Mouse (Mus musculus) hindbrain, embryonic 14.5 days (tissue): ENCODE measurements around the gene Gm21680. TPM values are rescaled to one million over a fixed set of nuclear protein-coding genes. Genes with fewer than 3 reads are reported as not detected.
"Not testable (repeated sequence)": the region's sequence is repeated elsewhere in the genome, so short reads cannot be mapped to it uniquely, and the experiment has no call there.

Experiments
- ATAC-seq: fragments of 200-750 bp; cut with Nextera tagmentation; 2 replicates; pipeline ENCODE4 v1.8.0; 2017; ENCODE audit warnings: moderate number of reproducible peaks, mild to moderate bottlenecking, moderate TSS enrichment, moderate library complexity; ENCODE audit not compliant: low FRiP score
- DNase-seq: peaks from one replicate; pipeline ENCODE4 v3.0.0-alpha.2; 2015; ENCODE audit warnings: low spot score
- H3K27ac ChIP-seq: fragments of 300-500 bp; sonication (generic); 2 replicates; pipeline ENCODE4 v1.5.1; 2014; ENCODE audit warnings: mild to moderate bottlenecking, moderate library complexity
- H3K27me3 ChIP-seq: fragments of 300-500 bp; sonication (generic); 2 replicates; pipeline ENCODE4 v1.6.1; 2014; ENCODE audit warnings: mild to moderate bottlenecking, low read length, mixed read lengths; ENCODE audit not compliant: control insufficient read depth, insufficient read depth
- H3K36me3 ChIP-seq: fragments of 300-500 bp; sonication (generic); replicated peaks from 2 replicates; pipeline ENCODE4 v1.6.1; 2014; ENCODE audit not compliant: control insufficient read depth, insufficient read depth
- H3K4me1 ChIP-seq: fragments of 300-500 bp; sonication (generic); replicated peaks from 2 replicates; pipeline ENCODE4 v1.6.1; 2014; ENCODE audit warnings: antibody characterized with exemption, low read length, mixed read lengths; ENCODE audit not compliant: control insufficient read depth, insufficient read depth
- H3K4me2 ChIP-seq: fragments of 300-500 bp; sonication (generic); replicated peaks from 2 replicates; pipeline ENCODE4 v1.6.1; 2014; ENCODE audit warnings: mild to moderate bottlenecking, moderate library complexity
- H3K4me3 ChIP-seq: fragments of 300-500 bp; sonication (generic); replicated peaks from 2 replicates; pipeline ENCODE4 v1.5.1; 2014; ENCODE audit warnings: mild to moderate bottlenecking, low read length
- H3K9ac ChIP-seq: fragments of 300-500 bp; sonication (generic); 2 replicates; pipeline ENCODE4 v1.6.1; 2014
- H3K9me3 ChIP-seq: fragments of 300-500 bp; sonication (generic); 2 replicates; pipeline ENCODE4 v1.6.1; 2016; ENCODE audit warnings: low read length; ENCODE audit not compliant: control insufficient read depth
- WGBS: fragments of 180-500 bp; shearing (Covaris S2); extraction: QIAGEN DNeasy Blood & Tissue Kit; methylation state at CpG from one replicate; pipeline ENCODE4 v1.1.7; 2014; 5-methylcytosine and 5-hydroxymethylcytosine counted together
- polyA plus RNA-seq: library from polyadenylated mRNA; unstranded; fragments of >200 nt; fragmentation: Nextera tagmentation; extraction: Ambion mirVana; gene quantifications from 2 replicates; pipeline ENCODE4 v1.2.1, GENCODE M21; 2014

Gene Gm21680
- polyA plus RNA-seq, 1 experiment from 2014 or later, result 0.31 TPM

DNA sequence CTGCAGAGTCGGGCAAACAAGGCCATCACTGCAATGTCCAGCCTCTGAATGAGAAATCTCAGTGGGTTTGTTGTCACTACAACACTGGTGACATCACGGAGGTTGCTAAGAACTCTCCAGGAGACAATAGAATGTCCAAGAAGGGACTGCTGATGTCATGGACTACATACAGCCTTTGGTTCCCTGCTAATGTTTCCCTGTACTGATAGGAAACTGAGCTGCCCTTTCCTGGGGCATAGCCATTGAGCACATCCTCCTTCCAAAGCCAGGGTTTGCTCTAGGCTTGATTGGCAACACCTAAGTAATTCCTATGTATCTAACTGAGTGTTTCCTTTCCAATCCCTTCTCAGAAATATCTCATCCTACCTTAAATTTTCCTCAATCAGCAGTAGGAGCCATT lies 30.2 kb downstream of the Gm21680 start, which contains the start of gene Gm21663:
Gene Gm21663 (minus strand): TSS at position 101 of the 400 bp plus-strand sequence.
- DNase-seq, H3K27ac ChIP-seq, H3K4me1 ChIP-seq, H3K9me3 ChIP-seq, H3K27me3 ChIP-seq, H3K4me2 ChIP-seq, H3K9ac ChIP-seq, H3K4me3 ChIP-seq, H3K36me3 ChIP-seq, ATAC-seq: not testable (repeated sequence)
- 55% methylated on average over 2 of the region's 2 CpGs for WGBS

Other genes with a start within 250 kb of the Gm21680 start
- 37.8 and 39.5 TPM in 2 replicates for gene Actr3b, start 212.7 kb downstream of the Gm21680 start, polyA plus RNA-seq
- 0.18 TPM in 1 of 2 replicates, not detected in the other for gene Gm21663, start 30.3 kb downstream of the Gm21680 start, polyA plus RNA-seq
- 0.10 and 0.32 TPM in 2 replicates for gene Gm21671, start 18.2 kb downstream of the Gm21680 start, polyA plus RNA-seq
- 0.41 TPM in 1 of 2 replicates, not detected in the other for gene Gm21698, start 16.0 kb upstream of the Gm21680 start, polyA plus RNA-seq
- gene Gm1979, start 32.1 kb upstream of the Gm21680 start, polyA plus RNA-seq, result 0.29 and 0.37 TPM in 2 replicates
- gene Gm5862, start 50.3 kb upstream of the Gm21680 start, polyA plus RNA-seq, result 0.12 TPM in 1 of 2 replicates, not detected in the other
- gene Speer4a, start 66.9 kb upstream of the Gm21680 start, polyA plus RNA-seq, result 0.20 and 0.29 TPM in 2 replicates
- gene Gm7347, start 85.9 kb upstream of the Gm21680 start, polyA plus RNA-seq, result 0.10 and 0.20 TPM in 2 replicates
- gene Gm10471, start 116.6 kb upstream of the Gm21680 start, polyA plus RNA-seq, result not detected in 2 replicates
- 0.12 and 0.17 TPM in 2 replicates for gene 5031410I06Rik, start 132.7 kb upstream of the Gm21680 start, polyA plus RNA-seq
- not detected in 2 replicates for gene Gm10220, start 148.8 kb upstream of the Gm21680 start, polyA plus RNA-seq